Mouse (Mus musculus): ENCODE results near the gene Tjp2.

The Tjp2 gene

DNA sequence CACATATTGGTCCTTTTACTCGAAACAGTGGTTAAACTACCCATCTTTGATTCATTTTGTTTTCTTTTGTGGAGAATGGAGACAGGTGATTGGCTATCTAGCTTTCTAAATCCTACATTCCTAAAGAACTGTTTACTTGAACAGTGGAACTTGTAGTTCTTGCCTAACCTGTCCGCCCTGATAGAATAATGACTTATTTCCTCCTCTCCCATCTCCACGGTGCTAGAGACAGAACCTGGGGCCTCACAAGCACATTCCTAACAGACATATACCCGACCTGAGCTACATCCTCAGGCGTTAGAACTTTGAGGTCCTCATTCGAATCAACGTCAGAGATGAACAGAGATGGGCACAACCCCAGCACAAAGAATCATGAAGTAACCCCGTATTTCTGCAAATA is 44.4 kb downstream of the Tjp2 start:
- in situ Hi-C loops (cut with MboI), result no loop called here

DNA sequence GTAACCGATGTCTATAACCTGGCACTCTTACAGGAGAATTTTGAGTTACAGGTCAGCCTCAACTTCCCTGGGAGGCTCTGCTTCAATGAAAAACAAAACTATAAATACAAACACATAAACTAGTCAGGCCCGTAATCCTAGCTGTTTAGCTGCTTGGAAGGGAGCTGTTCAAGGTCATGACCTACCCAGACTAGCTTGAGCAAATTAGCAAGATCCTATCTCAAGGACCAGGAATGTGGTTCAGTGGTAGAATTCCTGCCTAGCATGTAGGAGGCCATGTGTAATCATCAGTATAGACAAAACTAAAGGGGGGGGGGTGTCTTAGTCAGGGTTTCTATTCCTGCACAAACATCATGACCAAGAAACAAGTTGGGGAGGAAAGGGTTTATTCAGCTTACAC is 46.7 kb downstream of the Tjp2 start:
- in situ Hi-C loops (cut with MboI), result no loop called here

- in situ Hi-C loops (cut with MboI), result no loop called here
Observed at GRCm38 (mm10) chr19:24176692-24177091, 48.1 kb downstream of the Tjp2 start.

- in situ Hi-C loops (cut with MboI), result no loop called here
Observed at GRCm38 (mm10) chr19:24174896-24175295, 49.9 kb downstream of the Tjp2 start.

- in situ Hi-C loops (cut with MboI), result no loop called here
Observed at GRCm38 (mm10) chr19:24173608-24174523, 51.0 kb downstream of the Tjp2 start.

GRCm38 (mm10) chr19:24173020-24173419 is 51.8 kb downstream of the Tjp2 start:
- in situ Hi-C loops (cut with MboI), result no loop called here

DNA sequence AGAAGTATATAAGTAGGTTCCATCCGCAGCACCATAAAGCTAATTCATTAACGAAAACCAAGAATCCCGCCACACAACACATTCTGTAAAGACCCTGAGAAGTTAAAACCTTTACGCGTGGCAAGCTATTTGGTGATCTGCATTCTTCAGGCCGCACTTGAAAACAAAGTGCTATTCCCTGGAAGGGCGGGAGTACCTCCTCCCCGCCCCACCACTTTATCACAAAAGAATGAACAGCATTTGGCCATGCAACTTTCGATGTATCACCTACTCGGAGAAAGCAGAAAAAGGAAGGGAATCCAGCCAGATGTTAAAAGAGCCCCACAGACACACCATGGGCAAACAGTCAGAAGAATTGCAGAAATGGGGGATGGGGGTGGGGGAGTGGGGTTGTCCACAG is 56.3 kb downstream of the Tjp2 start:
- in situ Hi-C loops (cut with MboI), result no loop called here

GRCm38 (mm10) chr19:24166516-24167091 is 58.2 kb downstream of the Tjp2 start:
- in situ Hi-C loops (cut with MboI), result no loop called here

GRCm38 (mm10) chr19:24163974-24164373 is 60.9 kb downstream of the Tjp2 start:
- in situ Hi-C loops (cut with MboI), result no loop called here

DNA sequence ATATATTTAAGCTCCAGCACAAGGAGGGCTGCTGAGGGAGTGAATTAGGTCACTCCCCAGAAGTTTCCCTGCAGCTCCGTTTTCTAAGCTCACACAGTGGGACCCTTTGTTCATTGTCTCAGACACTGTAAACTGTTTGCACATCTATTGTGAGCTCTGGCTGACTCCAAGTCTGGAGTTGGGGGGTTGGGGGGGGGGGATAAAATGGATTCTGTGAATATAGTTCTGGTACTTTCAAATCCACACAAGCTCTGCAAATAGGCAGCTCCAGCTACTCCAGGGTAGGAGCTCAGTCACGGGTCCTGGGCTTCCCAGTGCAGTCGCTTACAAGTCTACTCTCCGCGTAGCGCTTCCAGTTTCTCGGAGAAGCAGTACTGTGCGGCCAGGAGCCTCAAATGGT is 64.4 kb downstream of the Tjp2 start:
- in situ Hi-C loops (cut with MboI), result no loop called here

DNA sequence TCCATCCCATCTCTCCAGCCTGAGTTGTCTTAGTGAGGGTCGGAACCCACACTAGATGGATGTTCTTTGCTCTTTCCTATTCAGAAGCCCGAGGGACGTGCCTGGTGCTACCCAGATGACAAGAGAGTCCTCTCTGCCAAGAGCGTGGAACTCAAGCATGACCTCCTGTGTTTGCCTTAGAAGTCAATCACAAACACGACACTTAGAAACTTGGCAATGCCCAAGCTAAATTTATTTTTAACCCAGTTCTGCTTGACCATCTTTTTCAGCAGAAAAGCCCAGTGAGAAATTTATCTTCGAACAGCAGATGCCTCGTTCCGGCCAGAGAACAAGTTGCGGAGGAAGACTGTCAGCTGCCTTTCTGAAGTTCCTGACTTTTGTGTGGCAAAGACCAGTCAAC is 65.1 kb downstream of the Tjp2 start:
- in situ Hi-C loops (cut with MboI), result no loop called here

DNA sequence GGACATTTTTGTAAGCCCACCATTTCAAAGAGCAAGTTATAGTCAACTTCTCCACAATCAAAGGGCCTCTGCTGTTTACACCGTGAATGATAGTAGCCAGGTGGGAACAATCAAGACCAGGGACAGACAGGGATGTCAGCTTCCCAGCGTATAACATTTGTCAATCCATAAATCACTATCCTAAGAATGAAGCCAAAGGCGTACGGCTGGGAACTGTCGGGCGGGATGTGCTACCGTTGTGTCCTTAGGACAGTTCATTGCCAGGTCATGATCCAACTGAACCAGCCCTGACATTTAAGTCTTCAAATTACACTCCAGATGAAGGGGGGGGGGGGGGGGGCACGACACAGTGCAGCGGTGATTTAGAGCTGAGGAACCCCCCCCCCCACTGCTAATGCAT is 65.5 kb downstream of the Tjp2 start:
- in situ Hi-C loops (cut with MboI), result no loop called here

- in situ Hi-C loops (cut with MboI), result no loop called here
Observed at GRCm38 (mm10) chr19:24156067-24156455, 68.8 kb downstream of the Tjp2 start.

DNA sequence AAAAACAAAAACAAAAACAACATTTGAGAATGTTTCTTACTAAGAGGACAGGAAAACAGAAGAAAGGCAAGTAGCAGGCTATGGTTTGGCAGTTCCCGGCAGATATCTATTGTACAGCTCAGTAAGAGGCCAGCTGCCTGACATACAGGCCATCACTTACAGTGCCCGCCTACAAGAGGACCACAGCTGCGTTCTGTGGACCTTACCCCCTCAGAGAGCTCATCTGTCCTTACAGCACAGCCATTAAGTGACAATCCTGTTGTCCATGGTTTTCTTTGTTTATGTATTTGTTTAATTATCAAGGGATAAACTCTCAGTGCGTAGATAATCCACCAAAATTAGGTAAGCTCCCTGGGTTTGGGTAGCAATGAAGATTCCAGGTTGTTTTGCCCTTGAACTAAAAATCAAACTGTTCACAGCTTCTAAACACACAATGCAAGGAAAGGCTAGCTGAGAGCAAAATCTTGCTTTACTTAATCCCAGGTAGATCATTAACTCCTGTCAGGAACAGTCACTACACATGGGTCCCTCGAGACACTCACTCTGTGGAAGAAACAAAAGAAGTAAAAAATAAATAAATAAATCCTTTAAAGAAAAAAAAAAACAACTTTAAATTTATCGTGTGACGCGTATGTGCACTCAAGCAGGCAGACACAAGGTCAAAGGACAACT is 69.3 kb downstream of the Tjp2 start:
- in situ Hi-C loops (cut with MboI), result no loop called here

GRCm38 (mm10) chr19:24153266-24154023 is 71.4 kb downstream of the Tjp2 start:
- in situ Hi-C loops (cut with MboI), result no loop called here

GRCm38 (mm10) chr19:24144009-24144408 is 80.8 kb downstream of the Tjp2 start:
- in situ Hi-C loops (cut with MboI), result no loop called here

DNA sequence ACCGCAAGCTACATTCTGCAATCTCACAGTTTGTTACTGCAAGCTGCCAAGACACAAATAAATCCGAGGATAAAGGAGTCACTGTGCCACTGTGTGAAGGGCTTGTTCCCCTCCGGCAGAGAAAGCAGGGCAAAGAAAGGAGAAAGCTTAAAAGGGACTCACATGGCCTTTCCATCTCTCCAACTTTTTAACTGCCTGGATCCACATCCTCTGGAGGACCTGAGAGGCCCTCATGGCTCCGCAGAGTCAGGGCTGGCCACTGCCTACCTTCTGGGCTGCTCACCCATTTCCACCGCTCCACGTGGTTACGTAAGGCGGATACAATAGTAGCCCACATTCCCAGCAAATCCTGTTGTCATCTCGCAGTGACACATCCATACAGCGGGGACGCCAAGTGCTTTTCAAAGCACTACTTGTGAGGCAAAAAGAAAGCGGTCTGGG is 82.2 kb downstream of the Tjp2 start:
- in situ Hi-C loops (cut with MboI), result no loop called here

- in situ Hi-C loops (cut with MboI), result no loop called here
Observed at GRCm38 (mm10) chr19:24140298-24140697, 84.5 kb downstream of the Tjp2 start.

- in situ Hi-C loops (cut with MboI), result no loop called here
Observed at GRCm38 (mm10) chr19:24137392-24137791, 87.4 kb downstream of the Tjp2 start.

- in situ Hi-C loops (cut with MboI), result no loop called here
Observed at GRCm38 (mm10) chr19:24134991-24135390, 89.8 kb downstream of the Tjp2 start.

- in situ Hi-C loops (cut with MboI), result no loop called here
Observed at GRCm38 (mm10) chr19:24134144-24134911, 90.5 kb downstream of the Tjp2 start.
